Mouse (Mus musculus) ES-Bruce4 (cell line): ENCODE measurements at regions not wholly inside any gene's neighbourhood (a gene's known extent, or its start where the extent isn't known, plus 50 kb on each side); places are given as distances from the start of the nearest gene placed in this dataset.

Source experiments
- H3K27ac ChIP-seq: 2 replicates; pipeline ENCODE4 v1.5.1; 2012; ENCODE audit warnings: low read length, inconsistent platforms; ENCODE audit not compliant: insufficient read depth
- H3K27me3 ChIP-seq: 2 replicates; pipeline ENCODE4 v1.6.1; 2012; ENCODE audit warnings: mild to moderate bottlenecking, low read length, inconsistent platforms; ENCODE audit not compliant: control insufficient read depth, poor library complexity, insufficient read depth, severe bottlenecking
- H3K36me3 ChIP-seq: 2 replicates; pipeline ENCODE4 v1.6.1; 2012; ENCODE audit warnings: inconsistent platforms, mild to moderate bottlenecking, low read length, moderate library complexity; ENCODE audit not compliant: control insufficient read depth, poor library complexity, insufficient read depth, severe bottlenecking
- H3K4me1 ChIP-seq: one replicate; pipeline ENCODE4 v1.8.1; 2011; ENCODE audit warnings: low read length; ENCODE audit not compliant: control insufficient read depth, insufficient read depth
- H3K4me3 ChIP-seq: 2 replicates; pipeline ENCODE4 v1.5.1; 2011; ENCODE audit warnings: low read depth, mild to moderate bottlenecking, low read length
- H3K9ac ChIP-seq: 2 replicates; pipeline ENCODE4 v1.6.1; 2012; ENCODE audit warnings: low read depth, mild to moderate bottlenecking, inconsistent platforms; ENCODE audit not compliant: poor library complexity, severe bottlenecking
- H3K9me3 ChIP-seq: replicated peaks from 2 replicates; pipeline ENCODE4 v1.6.1; 2012; ENCODE audit warnings: mild to moderate bottlenecking, low read length, inconsistent platforms; ENCODE audit not compliant: control insufficient read depth, poor library complexity, insufficient read depth, severe bottlenecking
- CTCF ChIP-seq: IDR thresholded peaks from one replicate; pipeline ENCODE4 v1.8.1; 2011; ENCODE audit warnings: low read depth, low read length
- EP300 ChIP-seq: IDR thresholded peaks from 2 replicates; pipeline ENCODE4 v1.6.1; 2011; ENCODE audit warnings: low read depth, low read length; ENCODE audit not compliant: insufficient read depth
- POLR2A ChIP-seq: IDR thresholded peaks from one replicate; pipeline ENCODE4 v1.8.1; 2011; ENCODE audit warnings: low read length; ENCODE audit not compliant: insufficient read depth

GRCm38 (mm10) chr3:118485966-118486365 lies 76.0 kb upstream of the Dpyd start:
- no peaks in the 10 kb centered on the region for H3K9me3 ChIP-seq
- H3K4me1 ChIP-seq: no peaks in the 10 kb centered on the region
- H3K27ac ChIP-seq: no peak overlapping the region
- no peaks in the 10 kb centered on the region for H3K36me3 ChIP-seq
- H3K4me3 ChIP-seq: no peak overlapping the region
- H3K9ac ChIP-seq: no peak overlapping the region
- no peak for TF ChIP-seq POLR2A
- TF ChIP-seq EP300: no peak
- no peak for TF ChIP-seq CTCF
- no peaks in the 10 kb centered on the region for H3K27me3 ChIP-seq

- Histone ChIP-seq H3K27me3 (no peaks in the 10 kb centered on the region), H3K4me3 (no peak overlapping the region), H3K4me1 (no peaks in the 10 kb centered on the region), H3K9me3 (no peaks in the 10 kb centered on the region), H3K36me3 (no peaks in the 10 kb centered on the region), H3K27ac (no peak overlapping the region), H3K9ac (no peak overlapping the region)
- TF ChIP-seq CTCF (no peak), POLR2A (no peak)
Observed at GRCm38 (mm10) chr3:118487408-118487807, 74.5 kb upstream of the Dpyd start.

- TF ChIP-seq CTCF: no peak
- no peak for TF ChIP-seq EP300
- TF ChIP-seq POLR2A: no peak
- no peak overlapping the region for H3K27ac ChIP-seq
- no peak overlapping the region for H3K9ac ChIP-seq
- H3K4me1 ChIP-seq: no peaks in the 10 kb centered on the region
- H3K4me3 ChIP-seq: no peak overlapping the region
- no peaks in the 10 kb centered on the region for H3K9me3 ChIP-seq
- H3K27me3 ChIP-seq: no peaks in the 10 kb centered on the region
- no peaks in the 10 kb centered on the region for H3K36me3 ChIP-seq
Observed at GRCm38 (mm10) chr3:118491101-118491500, 70.8 kb upstream of the Dpyd start.

GRCm38 (mm10) chr3:118491871-118492270 lies 70.1 kb upstream of the Dpyd start:
- no peak for TF ChIP-seq EP300
- no peak for TF ChIP-seq POLR2A
- TF ChIP-seq CTCF: no peak

GRCm38 (mm10) chr3:118494611-118495010 lies 67.3 kb upstream of the Dpyd start:
- TF ChIP-seq CTCF (no peak), POLR2A (no peak), EP300 (no peak)
- Histone ChIP-seq H3K9me3 (no peaks in the 10 kb centered on the region), H3K27me3 (no peaks in the 10 kb centered on the region), H3K4me3 (no peak overlapping the region), H3K27ac (no peak overlapping the region), H3K4me1 (no peaks in the 10 kb centered on the region), H3K36me3 (no peaks in the 10 kb centered on the region), H3K9ac (no peak overlapping the region)

More at GRCm38 (mm10) chr3:118491871-118492270, 70.1 kb upstream of the Dpyd start:
- no peaks in the 10 kb centered on the region for H3K27me3 ChIP-seq
- H3K4me3 ChIP-seq: no peak overlapping the region
- H3K27ac ChIP-seq: no peak overlapping the region
- H3K36me3 ChIP-seq: no peaks in the 10 kb centered on the region
- no peaks in the 10 kb centered on the region for H3K9me3 ChIP-seq
- H3K9ac ChIP-seq: no peak overlapping the region
- H3K4me1 ChIP-seq: no peaks in the 10 kb centered on the region

- H3K36me3 ChIP-seq: no peaks in the 10 kb centered on the region
- H3K4me3 ChIP-seq: no peak overlapping the region
- TF ChIP-seq POLR2A: no peak
- TF ChIP-seq EP300: no peak
- TF ChIP-seq CTCF: no peak
- no peak overlapping the region for H3K9ac ChIP-seq
- H3K4me1 ChIP-seq: no peaks in the 10 kb centered on the region
- no peaks in the 10 kb centered on the region; the same call in 1 of the 2 replicates for H3K27me3 ChIP-seq
- H3K27ac ChIP-seq: no peak overlapping the region
- no peaks in the 10 kb centered on the region for H3K9me3 ChIP-seq
Observed at GRCm38 (mm10) chr3:118500234-118500633, 61.7 kb upstream of the Dpyd start.
